Mouse (Mus musculus) liver, postnatal 0 days (tissue): Measurements from ENCODE around the gene Slc25a26.

Experiments used
- CTCF ChIP-seq: sonication (generic); IDR thresholded peaks from 2 replicates; pipeline ENCODE4 v1.5.1; 2016; ENCODE audit warnings: antibody characterized with exemption, low read depth
- EP300 ChIP-seq: IDR thresholded peaks from 2 replicates; pipeline ENCODE4 v1.6.1; 2016; ENCODE audit warnings: antibody characterized with exemption, low read depth, mild to moderate bottlenecking

DNA sequence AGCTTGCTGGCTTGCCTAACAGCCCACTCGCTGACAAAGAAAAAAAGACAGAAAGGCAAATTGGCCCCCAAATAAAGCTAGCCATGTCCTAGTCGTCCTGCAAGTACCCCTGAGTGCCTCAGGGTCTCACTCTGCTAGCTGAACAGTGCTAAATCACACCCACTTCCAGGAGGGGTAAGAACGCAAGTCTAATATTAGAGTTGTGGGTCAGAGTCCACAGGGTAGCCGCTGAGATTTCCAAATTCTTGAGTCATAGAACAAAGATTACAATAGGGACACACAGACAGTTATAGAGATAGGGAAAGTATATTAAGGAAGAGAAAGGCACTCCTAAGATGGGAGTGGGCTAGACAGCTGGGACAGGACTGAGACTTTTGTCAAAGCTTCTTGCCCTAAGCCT is 148.4 kb downstream of the Slc25a26 start:
- TF ChIP-seq CTCF: no peak
- no peak for TF ChIP-seq EP300
